Mouse (Mus musculus) bone marrow macrophage, adult 2 months (primary cell): ENCODE measurements around the gene Zfp978.
"Not testable (repeated sequence)": the region's sequence is repeated elsewhere in the genome, so short reads cannot be mapped to it uniquely, and the experiment has no call there.

Experiments used
- CTCF ChIP-seq: IDR thresholded peaks from 2 replicates; pipeline ENCODE4 v1.5.1; 2012; ENCODE audit warnings: low read depth, mild to moderate bottlenecking, low read length, moderate library complexity
- POLR2A ChIP-seq: IDR thresholded peaks from 2 replicates; pipeline ENCODE4 v1.6.1; 2012; ENCODE audit warnings: mild to moderate bottlenecking, low read depth, low read length, borderline replicate concordance

- TF ChIP-seq CTCF, POLR2A: not testable (repeated sequence)
Measured at GRCm38 (mm10) chr4:147431696-147432442, 70.8 kb downstream of the Zfp978 start.
